Mouse (Mus musculus): ENCODE data around the gene Nid2. TPM values are rescaled to one million over a fixed set of nuclear protein-coding genes. Genes with fewer than 3 reads are reported as not detected.
A peak's percentile ranks its signal among the peaks of the same experiment; 100 is the strongest.

Nid2 gene
- polyA plus RNA-seq, 1 experiment = 4.7 TPM

GRCm38 (mm10) chr14:19803222-19803621 is 52.2 kb downstream of the Nid2 start:
- whole genome bisulfite sequencing = 37% methylated on average over 4 of the region's 4 CpGs
- Histone ChIP-seq H3K27ac (ENCODE audit: control insufficient read depth, insufficient read depth, low read length) (no peak overlapping the region), H3K4me1 (replicated peaks; ENCODE audit: control insufficient read depth, insufficient read depth, low read length) (no peaks in the 10 kb centered on the region), H3K4me3 (ENCODE audit: control insufficient read depth, insufficient read depth, low read length) (no peak overlapping the region), H3K27me3 (ENCODE audit: control insufficient read depth, insufficient read depth, low read length) (no peaks in the 10 kb centered on the region), H3K36me3 (ENCODE audit: control insufficient read depth, insufficient read depth, low read length) (no peaks in the 10 kb centered on the region)
- no peak for TF ChIP-seq POLR2A (IDR thresholded peaks at IDR 0.05; ENCODE audit: control insufficient read depth, extremely low read depth, insufficient read depth, low read length, poor library complexity)
- no peak for TF ChIP-seq CTCF (IDR thresholded peaks at IDR 0.05; ENCODE audit: borderline replicate concordance, control insufficient read depth, extremely low read depth, insufficient read depth, low read length, poor library complexity)
- DNase-seq = no peak

GRCm38 (mm10) chr14:19803623-19804022 is 52.6 kb downstream of the Nid2 start:
- WGBS = 58% methylated on average over 10 of the region's 10 CpGs
- no peak for DNase-seq
- TF ChIP-seq POLR2A (IDR thresholded peaks at IDR 0.05; ENCODE audit: control insufficient read depth, extremely low read depth, insufficient read depth, low read length, poor library complexity) (no peak), CTCF (IDR thresholded peaks at IDR 0.05; ENCODE audit: borderline replicate concordance, control insufficient read depth, extremely low read depth, insufficient read depth, low read length, poor library complexity) (no peak)

GRCm38 (mm10) chr14:19807339-19807738 is 56.3 kb downstream of the Nid2 start:
- 97% methylated on average over 3 of the region's 3 CpGs for WGBS
- Histone ChIP-seq H3K4me3 (ENCODE audit: control insufficient read depth, insufficient read depth, low read length) (no peak overlapping the region), H3K4me1 (replicated peaks; ENCODE audit: control insufficient read depth, insufficient read depth, low read length) (no peaks in the 10 kb centered on the region), H3K27ac (ENCODE audit: control insufficient read depth, insufficient read depth, low read length) (no peak overlapping the region), H3K36me3 (ENCODE audit: control insufficient read depth, insufficient read depth, low read length) (peaks cover 9% of the 10 kb centered on the region), H3K27me3 (ENCODE audit: control insufficient read depth, insufficient read depth, low read length) (no peaks in the 10 kb centered on the region)
- no peak for DNase-seq
- TF ChIP-seq POLR2A (IDR thresholded peaks at IDR 0.05; ENCODE audit: control insufficient read depth, extremely low read depth, insufficient read depth, low read length, poor library complexity) (no peak), CTCF (IDR thresholded peaks at IDR 0.05; ENCODE audit: borderline replicate concordance, control insufficient read depth, extremely low read depth, insufficient read depth, low read length, poor library complexity) (no peak)

More at GRCm38 (mm10) chr14:19803623-19804022, 52.6 kb downstream of the Nid2 start:
- no peaks in the 10 kb centered on the region for H3K36me3 ChIP-seq (ENCODE audit: control insufficient read depth, insufficient read depth, low read length)
- H3K27me3 ChIP-seq (ENCODE audit: control insufficient read depth, insufficient read depth, low read length) = no peaks in the 10 kb centered on the region
- no peaks in the 10 kb centered on the region for H3K4me1 ChIP-seq (replicated peaks; ENCODE audit: control insufficient read depth, insufficient read depth, low read length)
- no peak overlapping the region for H3K4me3 ChIP-seq (ENCODE audit: control insufficient read depth, insufficient read depth, low read length)
- H3K27ac ChIP-seq (ENCODE audit: control insufficient read depth, insufficient read depth, low read length) = no peak overlapping the region

- no peak overlapping the region for H3K27ac ChIP-seq (ENCODE audit: control insufficient read depth, insufficient read depth, low read length)
- TF ChIP-seq POLR2A (IDR thresholded peaks at IDR 0.05; ENCODE audit: control insufficient read depth, extremely low read depth, insufficient read depth, low read length, poor library complexity) (no peak), CTCF (IDR thresholded peaks at IDR 0.05; ENCODE audit: borderline replicate concordance, control insufficient read depth, extremely low read depth, insufficient read depth, low read length, poor library complexity) (no peak)
- H3K27me3 ChIP-seq (ENCODE audit: control insufficient read depth, insufficient read depth, low read length) = no peaks in the 10 kb centered on the region
- no peak for DNase-seq
- 95% methylated on average over 2 of the region's 2 CpGs for WGBS
- H3K4me3 ChIP-seq (ENCODE audit: control insufficient read depth, insufficient read depth, low read length) = no peak overlapping the region
- no peaks in the 10 kb centered on the region for H3K4me1 ChIP-seq (replicated peaks; ENCODE audit: control insufficient read depth, insufficient read depth, low read length)
- peaks cover 14% of the 10 kb centered on the region for H3K36me3 ChIP-seq (ENCODE audit: control insufficient read depth, insufficient read depth, low read length)
These were observed 56.8 kb downstream of the Nid2 start for GRCm38 (mm10) chr14:19807858-19808257.

- TF ChIP-seq POLR2A (IDR thresholded peaks at IDR 0.05; ENCODE audit: control insufficient read depth, extremely low read depth, insufficient read depth, low read length, poor library complexity) (no peak), CTCF (IDR thresholded peaks at IDR 0.05; ENCODE audit: borderline replicate concordance, control insufficient read depth, extremely low read depth, insufficient read depth, low read length, poor library complexity) (no peak)
- no peak overlapping the region for H3K27ac ChIP-seq (ENCODE audit: control insufficient read depth, insufficient read depth, low read length)
- H3K4me3 ChIP-seq (ENCODE audit: control insufficient read depth, insufficient read depth, low read length) = no peak overlapping the region
- no peaks in the 10 kb centered on the region for H3K4me1 ChIP-seq (replicated peaks; ENCODE audit: control insufficient read depth, insufficient read depth, low read length)
- no peaks in the 10 kb centered on the region for H3K27me3 ChIP-seq (ENCODE audit: control insufficient read depth, insufficient read depth, low read length)
- H3K36me3 ChIP-seq (ENCODE audit: control insufficient read depth, insufficient read depth, low read length) = peaks cover 27% of the 10 kb centered on the region
- 90% methylated on average over 10 of the region's 10 CpGs for WGBS
- no peak for DNase-seq
These were observed 58.9 kb downstream of the Nid2 start for GRCm38 (mm10) chr14:19809934-19810333.

GRCm38 (mm10) chr14:19813061-19813460 is 62.0 kb downstream of the Nid2 start:
- H3K36me3 ChIP-seq (ENCODE audit: control insufficient read depth, insufficient read depth, low read length) = peaks cover 52% of the 10 kb centered on the region
- no peaks in the 10 kb centered on the region for H3K27me3 ChIP-seq (ENCODE audit: control insufficient read depth, insufficient read depth, low read length)
- no peaks in the 10 kb centered on the region for H3K4me1 ChIP-seq (replicated peaks; ENCODE audit: control insufficient read depth, insufficient read depth, low read length)
- no peak overlapping the region for H3K27ac ChIP-seq (ENCODE audit: control insufficient read depth, insufficient read depth, low read length)
- 97% methylated on average over 2 of the region's 2 CpGs for WGBS
- no peak overlapping the region for H3K4me3 ChIP-seq (ENCODE audit: control insufficient read depth, insufficient read depth, low read length)
- no peak for TF ChIP-seq CTCF (IDR thresholded peaks at IDR 0.05; ENCODE audit: borderline replicate concordance, control insufficient read depth, extremely low read depth, insufficient read depth, low read length, poor library complexity)
- TF ChIP-seq POLR2A (IDR thresholded peaks at IDR 0.05; ENCODE audit: control insufficient read depth, extremely low read depth, insufficient read depth, low read length, poor library complexity) = no peak
- DNase-seq = no peak

GRCm38 (mm10) chr14:19817949-19818348 is 66.9 kb downstream of the Nid2 start:
- WGBS = 0% methylated on average over 1 of the region's 1 CpGs
- H3K27ac ChIP-seq (ENCODE audit: control insufficient read depth, insufficient read depth, low read length) = no peak overlapping the region
- no peaks in the 10 kb centered on the region for H3K27me3 ChIP-seq (ENCODE audit: control insufficient read depth, insufficient read depth, low read length)
- H3K4me1 ChIP-seq (replicated peaks; ENCODE audit: control insufficient read depth, insufficient read depth, low read length) = peaks cover under 1% of the 10 kb centered on the region; the same call in 1 of the 2 replicates
- H3K36me3 ChIP-seq (ENCODE audit: control insufficient read depth, insufficient read depth, low read length) = peaks cover 50% of the 10 kb centered on the region
- peak; percentile 69 for DNase-seq
- TF ChIP-seq POLR2A (IDR thresholded peaks at IDR 0.05; ENCODE audit: control insufficient read depth, extremely low read depth, insufficient read depth, low read length, poor library complexity) = no peak
- TF ChIP-seq CTCF (IDR thresholded peaks at IDR 0.05; ENCODE audit: borderline replicate concordance, control insufficient read depth, extremely low read depth, insufficient read depth, low read length, poor library complexity) = no peak
- H3K4me3 ChIP-seq (ENCODE audit: control insufficient read depth, insufficient read depth, low read length) = no peak overlapping the region
